Mouse (Mus musculus) activated CD4-positive, CD25-positive, alpha-beta regulatory T cell, adult 9 weeks (primary cell): ENCODE measurements around the gene Ttc29. TPM values are rescaled to one million over a fixed set of nuclear protein-coding genes. Genes with fewer than 3 reads are reported as not detected.

Experiments
- polyA plus RNA-seq: library from polyadenylated mRNA; unstranded; fragments of 100-300 nt; shearing (Covaris generic); gene quantifications from one replicate; pipeline ENCODE4 v1.2.1, GENCODE M21; 2017

Gene Ttc29
- polyA plus RNA-seq, result not detected

DNA sequence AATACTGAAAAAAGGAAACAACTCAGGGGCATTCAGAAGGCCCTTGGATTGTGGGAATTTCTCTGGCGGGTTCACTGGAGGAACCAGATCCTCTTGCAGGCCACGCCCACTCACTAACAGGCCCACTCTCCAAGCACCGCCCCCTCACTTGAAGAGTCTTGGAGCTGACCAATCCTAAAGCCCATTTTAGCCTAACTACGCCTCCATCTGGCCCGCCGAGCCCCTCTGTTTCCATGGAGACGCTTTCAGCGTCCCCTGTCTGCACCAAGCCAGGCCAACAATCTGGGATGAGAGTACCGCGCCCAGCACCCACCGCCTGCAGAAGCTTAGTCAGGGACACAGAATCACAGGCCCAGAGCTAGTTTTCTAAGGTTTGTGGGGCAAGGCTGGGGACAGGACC lies at the start of gene Ttc29:
Gene Ttc29, plus strand, starts transcription at position 224 of the 400 bp plus-strand sequence.

GRCm38 (mm10) chr8:78436071-78436651 lies 223.1 kb downstream of the Ttc29 start, which contains the start of gene Pou4f2:
Pou4f2 (minus strand) TSS chr8:78436645.

Other genes with a start within 250 kb of the Ttc29 start
- gene Pou4f2, start 223.3 kb downstream of the Ttc29 start, polyA plus RNA-seq, result not detected